8 mouse cellular contexts compared by ENCODE assay signal in the genomic region with DNA sequence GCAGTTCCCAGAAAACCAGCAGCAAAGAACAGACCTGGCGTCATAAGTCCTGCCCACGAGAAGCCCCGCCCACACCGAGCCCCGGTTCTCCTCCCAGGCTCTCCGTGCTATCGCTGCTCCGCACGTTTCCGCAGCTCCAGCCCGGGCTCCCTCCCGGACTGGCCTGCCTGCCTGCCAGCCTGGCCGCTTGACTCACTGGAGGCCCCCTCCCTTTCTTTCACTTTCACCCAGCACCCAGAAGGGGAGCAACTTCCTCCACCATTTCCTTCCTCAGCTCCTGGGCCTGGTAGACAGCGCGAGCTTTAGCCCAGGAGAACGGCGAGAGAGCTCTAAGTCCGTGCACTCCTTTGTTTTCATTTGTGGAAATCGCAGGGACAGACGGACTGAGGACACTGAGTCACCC. TPM values are rescaled to one million over a fixed set of nuclear protein-coding genes. Genes with fewer than 3 reads are reported as not detected.
A peak's percentile ranks its signal among the peaks of the same experiment; 100 is the strongest.
DNase-seq lines count a peak whose midpoint lies in the region; ATAC-seq lines count a peak whose summit lies in the region.

No protein-coding gene starts in this region.

- H3K36me3 ChIP-seq in hindbrain, embryonic 11.5 days (ENCODE audit: control insufficient read depth, insufficient read depth, low read length) = peaks cover 6% of the 10 kb centered on the region; the same call in 1 of the 2 replicates

- peaks cover 14% of the 10 kb centered on the region for H3K4me1 ChIP-seq in hindbrain, embryonic 11.5 days (replicated peaks; ENCODE audit: control insufficient read depth, insufficient read depth, low read length)

- peak overlapping the region; percentile 37 for H3K4me2 ChIP-seq in hindbrain, embryonic 11.5 days (replicated peaks; ENCODE audit: low read depth, low read length)

- peak overlapping the region; percentile 65 for H3K27ac ChIP-seq in hindbrain, embryonic 11.5 days (ENCODE audit: low read depth, low read length)

- peak overlapping the region; percentile 38 for H3K9ac ChIP-seq in hindbrain, embryonic 11.5 days (ENCODE audit: low read depth, low read length)

- DNase-seq in MN1 (ENCODE audit: low spot score) = peak; percentile 81
- peak; percentile 78 for DNase-seq in cerebellum, adult 8-10 months
- DNase-seq in hindbrain, embryonic 11.5 days (ENCODE audit: low spot score) = peak; percentile 77
- DNase-seq in layer of hippocampus, postnatal 36 days = peak; percentile 80 to 82
- peak; percentile 95 for DNase-seq in lung, postnatal 25 days (ENCODE audit: low spot score)
- peak; percentile 78 for DNase-seq in retina, embryonic 14.5 days (ENCODE audit: low spot score)
- DNase-seq in thymus, postnatal 36 days = peak; percentile 80 to 86

- peak; percentile 79 for ATAC-seq in frontal cortex, adult (ENCODE audit: low TSS enrichment)
- ATAC-seq in hindbrain, embryonic 11.5 days (ENCODE audit: low FRiP score) = peak; percentile 75; the same call in 1 of the 2 replicates

- H3K9me3 ChIP-seq in hindbrain, embryonic 11.5 days (ENCODE audit: control insufficient read depth, low read length) = no peaks in the 10 kb centered on the region

- under 1% methylated on average over 20 of the region's 20 CpGs for WGBS in hindbrain, embryonic 11.5 days

- peak overlapping the region; percentile 24 for H3K4me3 ChIP-seq in hindbrain, embryonic 11.5 days (ENCODE audit: low read depth, low read length)

- no peaks in the 10 kb centered on the region for H3K27me3 ChIP-seq in hindbrain, embryonic 11.5 days (ENCODE audit: control insufficient read depth, insufficient read depth, low read length)

RNA-seq across cellular contexts. Expression of a gene that starts 27.4 kb away (rescaled TPM):
- 2.4 and 2.6 TPM in 2 replicates for polyA plus RNA-seq in hindbrain, embryonic 11.5 days (2014; fragmentation: Nextera tagmentation; extraction: Ambion mirVana)
- total RNA-seq in layer of hippocampus, postnatal 36 days (2021) = 1 to 10 TPM; 2.3 to 2.8 TPM

RNA-seq across cellular contexts. Expression of a gene that starts 43.0 kb away (rescaled TPM):
- 4.2 and 6.1 TPM in 2 replicates for polyA plus RNA-seq in hindbrain, embryonic 11.5 days (2014; fragmentation: Nextera tagmentation; extraction: Ambion mirVana)
- 10 to 100 TPM; 21.0 to 24.1 TPM for total RNA-seq in layer of hippocampus, postnatal 36 days (2021)

Comparison
In these comparisons a context has a peak if more than half of its experiments do, and no peak if none do; other contexts are left out.
1. Peak in every context shown above with its lines: DNase-seq, ATAC-seq, H3K4me3 ChIP-seq and H3K27ac ChIP-seq.